Mouse (Mus musculus): ENCODE data around the gene Utp18.

DNA sequence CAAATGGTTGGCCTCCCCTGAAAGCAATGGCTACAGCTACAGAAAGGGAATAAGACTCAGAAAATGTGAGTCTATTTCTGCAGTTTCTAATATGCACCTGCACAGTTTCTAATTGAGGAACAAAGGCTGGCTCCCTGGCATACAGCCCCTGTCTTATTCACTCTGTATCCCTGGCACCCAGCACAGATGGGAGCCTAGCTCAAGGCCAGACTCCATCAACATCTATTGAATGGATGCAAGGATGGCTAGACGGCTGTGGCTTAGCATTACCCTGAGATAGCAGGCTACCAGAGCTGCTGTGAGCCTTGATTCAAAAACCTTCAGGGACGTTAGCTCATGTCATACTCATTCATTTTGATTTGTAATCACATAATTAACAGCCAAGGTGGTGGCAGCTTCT is 63.3 kb downstream of the Utp18 start:
- TF ChIP-seq CTCF (conservative IDR thresholded peaks at IDR 0.05; ENCODE audit: low read length) (no peak), NANOG (IDR thresholded peaks at IDR 0.05; ENCODE audit: borderline replicate concordance, low read length) (no peak)
